Mouse (Mus musculus): ENCODE results near the gene Gm47791. TPM values are rescaled to one million over a fixed set of nuclear protein-coding genes. Genes with fewer than 3 reads are reported as not detected.

Gene Gm47791
- not detected in 2 replicates for polyA plus RNA-seq (2015; fragmentation: Nextera tagmentation; extraction: Ambion mirVana)

- no peaks in the 10 kb centered on the region for H3K9me3 ChIP-seq
- H3K36me3 ChIP-seq: no peaks in the 10 kb centered on the region
- H3K27me3 ChIP-seq: no peaks in the 10 kb centered on the region
- H3K9ac ChIP-seq (replicated peaks): no peak within 1 kb of the TSS
- WGBS: 91% methylated on average over 14 of the region's 15 CpGs
- H3K27ac ChIP-seq: no peak within 1 kb of the TSS
- H3K4me2 ChIP-seq (replicated peaks): no peak within 1 kb of the TSS
- no peaks in the 10 kb centered on the region for H3K4me1 ChIP-seq (replicated peaks)
- no peak within 1 kb of the TSS for H3K4me3 ChIP-seq (replicated peaks)
- ATAC-seq: no peak
Measured at GRCm38 (mm10) chr1:82771022-82771586, at the start of gene Gm47791. TSS of gene Gm47791 (minus strand) at chr1:82771243.

- WGBS: 82% methylated on average over 3 of the region's 3 CpGs
Measured at GRCm38 (mm10) chr1:82820626-82821186, 49.7 kb upstream of the Gm47791 start.

GRCm38 (mm10) chr1:82820179-82820578 is 49.1 kb upstream of the Gm47791 start:
- no peak overlapping the region for H3K27ac ChIP-seq
- H3K9ac ChIP-seq (replicated peaks): no peak overlapping the region
- no peak for ATAC-seq
- no peaks in the 10 kb centered on the region for H3K9me3 ChIP-seq
- H3K4me1 ChIP-seq (replicated peaks): no peaks in the 10 kb centered on the region
- H3K4me2 ChIP-seq (replicated peaks): no peak overlapping the region
- WGBS: 73% methylated on average over 15 of the region's 15 CpGs
- H3K36me3 ChIP-seq: no peaks in the 10 kb centered on the region
- H3K4me3 ChIP-seq (replicated peaks): no peak overlapping the region
- no peaks in the 10 kb centered on the region for H3K27me3 ChIP-seq

More at GRCm38 (mm10) chr1:82820626-82821186, 49.7 kb upstream of the Gm47791 start:
- H3K9me3 ChIP-seq: no peaks in the 10 kb centered on the region
- no peak overlapping the region for H3K4me2 ChIP-seq (replicated peaks)
- H3K36me3 ChIP-seq: no peaks in the 10 kb centered on the region
- H3K4me1 ChIP-seq (replicated peaks): no peaks in the 10 kb centered on the region
- H3K9ac ChIP-seq (replicated peaks): no peak overlapping the region
- H3K4me3 ChIP-seq (replicated peaks): no peak overlapping the region
- no peaks in the 10 kb centered on the region for H3K27me3 ChIP-seq
- no peak for ATAC-seq
- H3K27ac ChIP-seq: no peak overlapping the region

DNA sequence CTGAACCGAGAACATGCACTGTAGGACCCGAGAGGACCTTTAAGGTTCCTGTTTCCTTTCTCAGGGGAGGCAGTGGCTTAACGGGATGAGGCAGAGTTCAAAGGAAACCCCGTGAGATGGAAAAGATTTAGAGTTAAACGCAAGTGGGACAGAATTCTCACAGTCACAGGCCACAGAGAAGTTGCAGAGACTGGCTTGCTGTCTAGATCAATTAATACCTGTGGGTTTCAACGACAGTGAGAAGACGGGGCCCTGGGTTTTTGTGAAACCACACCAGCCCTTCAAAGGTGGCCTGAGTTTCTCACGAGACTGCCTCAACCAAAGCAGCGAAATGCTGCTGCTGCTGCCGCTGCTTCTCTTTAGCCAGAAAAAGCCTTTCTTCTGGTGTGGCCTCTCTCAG is 48.3 kb upstream of the Gm47791 start:
- Histone ChIP-seq H3K27me3 (no peaks in the 10 kb centered on the region), H3K36me3 (no peaks in the 10 kb centered on the region), H3K4me2 (replicated peaks) (no peak overlapping the region), H3K4me3 (replicated peaks) (no peak overlapping the region), H3K4me1 (replicated peaks) (no peaks in the 10 kb centered on the region), H3K9ac (replicated peaks) (no peak overlapping the region), H3K9me3 (no peaks in the 10 kb centered on the region), H3K27ac (no peak overlapping the region)
- WGBS: 65% methylated on average over 10 of the region's 10 CpGs
- no peak for ATAC-seq

DNA sequence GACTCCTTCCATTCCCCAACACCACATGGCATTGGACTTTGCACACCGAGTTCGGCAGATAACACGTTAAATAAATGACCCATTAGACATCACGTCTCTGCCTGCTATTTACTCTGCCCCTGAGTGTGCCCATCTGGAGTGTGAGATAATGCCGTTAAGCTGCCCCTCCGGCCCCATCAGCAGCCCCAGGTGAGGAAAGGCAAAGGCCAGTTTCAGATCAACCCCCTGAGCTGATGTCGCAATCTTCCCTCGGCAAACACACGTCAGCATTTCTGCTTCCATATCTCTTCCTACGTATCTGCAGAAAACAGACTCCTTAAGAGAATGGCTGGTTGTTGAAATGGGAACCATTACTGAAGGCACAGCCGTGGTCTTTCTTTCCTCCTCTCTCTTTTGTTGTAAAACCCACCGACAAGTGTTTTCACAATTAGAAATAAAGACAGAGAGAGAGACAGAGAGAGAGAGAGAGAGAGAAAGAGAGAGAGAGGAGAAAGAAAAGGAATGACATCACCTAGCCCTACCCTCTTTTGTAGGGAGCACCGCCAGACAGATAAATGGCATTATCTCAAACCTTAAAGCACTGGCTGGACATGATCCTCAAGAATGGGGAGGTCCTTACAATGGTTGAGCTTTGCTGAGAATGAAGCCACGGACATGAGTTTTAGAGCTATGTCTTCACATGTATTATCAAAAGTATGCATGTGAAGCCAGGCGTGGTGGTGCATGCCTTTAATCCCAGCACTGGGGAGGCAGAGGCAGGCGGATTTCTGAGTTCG is 45.1 kb upstream of the Gm47791 start:
- H3K9me3 ChIP-seq: no peaks in the 10 kb centered on the region
- H3K4me2 ChIP-seq (replicated peaks): no peak overlapping the region
- no peak overlapping the region for H3K4me3 ChIP-seq (replicated peaks)
- 0 out of 2 replicates have a peak, but pooled peaks have one; percentile 48 for ATAC-seq
- 71% methylated on average over 17 of the region's 17 CpGs for WGBS
- no peaks in the 10 kb centered on the region for H3K36me3 ChIP-seq
- no peaks in the 10 kb centered on the region for H3K4me1 ChIP-seq (replicated peaks)
- H3K27me3 ChIP-seq: no peaks in the 10 kb centered on the region
- H3K27ac ChIP-seq: 0 out of 2 replicates have a peak overlapping the region, but pooled peaks have one; percentile 5
- H3K9ac ChIP-seq (replicated peaks): no peak overlapping the region

- H3K4me2 ChIP-seq (replicated peaks): no peak overlapping the region
- H3K4me3 ChIP-seq (replicated peaks): no peak overlapping the region
- no peaks in the 10 kb centered on the region for H3K4me1 ChIP-seq (replicated peaks)
- no peak for ATAC-seq
- H3K9me3 ChIP-seq: no peaks in the 10 kb centered on the region
- no peaks in the 10 kb centered on the region for H3K27me3 ChIP-seq
- 58% methylated on average over 1 of the region's 1 CpGs for WGBS
- no peak overlapping the region for H3K9ac ChIP-seq (replicated peaks)
- H3K36me3 ChIP-seq: no peaks in the 10 kb centered on the region
- H3K27ac ChIP-seq: no peak overlapping the region
Measured at GRCm38 (mm10) chr1:82811766-82812165, 40.7 kb upstream of the Gm47791 start.

GRCm38 (mm10) chr1:82808564-82808963 is 37.5 kb upstream of the Gm47791 start:
- Histone ChIP-seq H3K27ac (no peak overlapping the region), H3K4me1 (replicated peaks) (no peaks in the 10 kb centered on the region), H3K27me3 (no peaks in the 10 kb centered on the region), H3K36me3 (no peaks in the 10 kb centered on the region), H3K9me3 (no peaks in the 10 kb centered on the region), H3K4me3 (replicated peaks) (no peak overlapping the region), H3K4me2 (replicated peaks) (no peak overlapping the region), H3K9ac (replicated peaks) (no peak overlapping the region)
- no peak for ATAC-seq
- WGBS: 75% methylated on average over 3 of the region's 3 CpGs

GRCm38 (mm10) chr1:82807206-82807605 is 36.2 kb upstream of the Gm47791 start:
- Histone ChIP-seq H3K4me1 (replicated peaks) (no peaks in the 10 kb centered on the region), H3K27ac (no peak overlapping the region), H3K4me2 (replicated peaks) (no peak overlapping the region), H3K9me3 (no peaks in the 10 kb centered on the region), H3K4me3 (replicated peaks) (no peak overlapping the region), H3K9ac (replicated peaks) (no peak overlapping the region), H3K36me3 (no peaks in the 10 kb centered on the region), H3K27me3 (no peaks in the 10 kb centered on the region)
- ATAC-seq: no peak
- 83% methylated on average over 7 of the region's 7 CpGs for WGBS

GRCm38 (mm10) chr1:82806391-82806790 is 35.3 kb upstream of the Gm47791 start:
- ATAC-seq: no peak
- H3K9ac ChIP-seq (replicated peaks): no peak overlapping the region

DNA sequence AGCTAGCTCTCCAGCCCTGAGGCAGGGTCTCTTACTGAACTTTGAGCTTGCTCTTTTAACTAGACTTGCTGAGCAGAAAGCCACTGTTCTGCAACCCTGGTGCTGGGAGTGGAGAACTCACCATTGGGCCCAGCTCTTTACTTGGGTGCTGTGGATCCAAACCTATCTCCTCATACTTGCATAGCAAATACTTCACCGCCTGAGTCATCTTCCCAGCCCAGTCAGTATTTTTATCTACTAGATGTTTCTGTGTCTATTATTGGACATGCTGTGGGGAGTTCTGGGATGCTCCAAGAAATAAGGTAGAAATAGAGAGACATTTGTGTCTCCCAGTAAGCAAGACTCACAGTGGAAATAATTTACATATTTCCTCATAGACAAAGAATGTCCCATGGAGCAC is 33.0 kb upstream of the Gm47791 start:
- no peaks in the 10 kb centered on the region for H3K27me3 ChIP-seq
- no peak overlapping the region for H3K4me2 ChIP-seq (replicated peaks)
- no peaks in the 10 kb centered on the region for H3K36me3 ChIP-seq
- H3K4me1 ChIP-seq (replicated peaks): no peaks in the 10 kb centered on the region
- no peaks in the 10 kb centered on the region for H3K9me3 ChIP-seq
- H3K4me3 ChIP-seq (replicated peaks): no peak overlapping the region
- no peak overlapping the region for H3K27ac ChIP-seq
- no peak for ATAC-seq
- 100% methylated on average over 1 of the region's 1 CpGs for WGBS
- no peak overlapping the region for H3K9ac ChIP-seq (replicated peaks)

More at GRCm38 (mm10) chr1:82806391-82806790, 35.3 kb upstream of the Gm47791 start:
- Histone ChIP-seq H3K27ac (no peak overlapping the region), H3K4me3 (replicated peaks) (no peak overlapping the region), H3K4me1 (replicated peaks) (no peaks in the 10 kb centered on the region), H3K9me3 (no peaks in the 10 kb centered on the region), H3K4me2 (replicated peaks) (no peak overlapping the region), H3K27me3 (no peaks in the 10 kb centered on the region), H3K36me3 (no peaks in the 10 kb centered on the region)
- WGBS: 84% methylated on average over 8 of the region's 8 CpGs

GRCm38 (mm10) chr1:82803608-82804007 is 32.6 kb upstream of the Gm47791 start:
- Histone ChIP-seq H3K27me3 (no peaks in the 10 kb centered on the region), H3K9ac (replicated peaks) (no peak overlapping the region), H3K4me3 (replicated peaks) (no peak overlapping the region), H3K27ac (no peak overlapping the region), H3K36me3 (no peaks in the 10 kb centered on the region), H3K4me2 (replicated peaks) (no peak overlapping the region), H3K9me3 (no peaks in the 10 kb centered on the region), H3K4me1 (replicated peaks) (no peaks in the 10 kb centered on the region)
- ATAC-seq: no peak
- 78% methylated on average over 7 of the region's 7 CpGs for WGBS

GRCm38 (mm10) chr1:82801105-82801783 is 30.2 kb upstream of the Gm47791 start:
- ATAC-seq: no peak
- H3K9ac ChIP-seq (replicated peaks): no peak overlapping the region
- H3K9me3 ChIP-seq: no peaks in the 10 kb centered on the region
- no peaks in the 10 kb centered on the region for H3K4me1 ChIP-seq (replicated peaks)
- no peak overlapping the region for H3K4me2 ChIP-seq (replicated peaks)
- H3K27ac ChIP-seq: no peak overlapping the region
- H3K27me3 ChIP-seq: no peaks in the 10 kb centered on the region
- H3K36me3 ChIP-seq: no peaks in the 10 kb centered on the region
- H3K4me3 ChIP-seq (replicated peaks): no peak overlapping the region
- WGBS: 81% methylated on average over 12 of the region's 12 CpGs

Measured in midbrain, embryonic 13.5 days (tissue).